Mouse (Mus musculus): ENCODE measurements at regions not wholly inside any gene's neighbourhood (a gene's known extent, or its start where the extent isn't known, plus 50 kb on each side); places are given as distances from the start of the nearest gene placed in this dataset.

- H3K4me3 ChIP-seq (ENCODE audit: low read depth, low read length), result no peak overlapping the region
- H3K27me3 ChIP-seq (ENCODE audit: control insufficient read depth, insufficient read depth, low read length), result no peaks in the 10 kb centered on the region
- no peak overlapping the region for H3K4me2 ChIP-seq
- no peaks in the 10 kb centered on the region for H3K36me3 ChIP-seq (ENCODE audit: control insufficient read depth, insufficient read depth, low read length)
- no peak for ATAC-seq (replicated peaks; ENCODE audit: insufficient number of reproducible peaks, low FRiP score, low TSS enrichment)
- no peak overlapping the region for H3K9ac ChIP-seq (ENCODE audit: low read depth, low read length)
- no peak overlapping the region for H3K27ac ChIP-seq (ENCODE audit: low read depth, low read length)
- WGBS (ENCODE audit: insufficient replicate concordance), result 70% methylated on average over 6 of the region's 6 CpGs
- no peaks in the 10 kb centered on the region for H3K9me3 ChIP-seq (replicated peaks; ENCODE audit: control insufficient read depth, low read length)
- H3K4me1 ChIP-seq (ENCODE audit: control insufficient read depth, insufficient read depth, low read length), result peaks cover 9% of the 10 kb centered on the region
Observed at GRCm38 (mm10) chr8:79487597-79487996, 88.3 kb upstream of the Smad1 start.

- Histone ChIP-seq H3K4me1 (ENCODE audit: control insufficient read depth, insufficient read depth, low read length) (no peaks in the 10 kb centered on the region), H3K27me3 (ENCODE audit: control insufficient read depth, insufficient read depth, low read length) (no peaks in the 10 kb centered on the region), H3K27ac (ENCODE audit: low read depth, low read length) (no peak overlapping the region), H3K9me3 (replicated peaks; ENCODE audit: control insufficient read depth, low read length) (no peaks in the 10 kb centered on the region), H3K4me3 (ENCODE audit: low read depth, low read length) (no peak overlapping the region), H3K9ac (ENCODE audit: low read depth, low read length) (no peak overlapping the region), H3K4me2 (no peak overlapping the region), H3K36me3 (ENCODE audit: control insufficient read depth, insufficient read depth, low read length) (no peaks in the 10 kb centered on the region)
- WGBS (ENCODE audit: insufficient replicate concordance), result 89% methylated on average over 8 of the region's 8 CpGs
- ATAC-seq (replicated peaks; ENCODE audit: insufficient number of reproducible peaks, low FRiP score, low TSS enrichment), result no peak
Observed at GRCm38 (mm10) chr8:79479326-79479725, 80.0 kb upstream of the Smad1 start.

- Histone ChIP-seq H3K27ac (ENCODE audit: low read depth, low read length) (no peak overlapping the region), H3K9me3 (replicated peaks; ENCODE audit: control insufficient read depth, low read length) (no peaks in the 10 kb centered on the region), H3K4me3 (ENCODE audit: low read depth, low read length) (no peak overlapping the region), H3K36me3 (ENCODE audit: control insufficient read depth, insufficient read depth, low read length) (no peaks in the 10 kb centered on the region), H3K4me1 (ENCODE audit: control insufficient read depth, insufficient read depth, low read length) (no peaks in the 10 kb centered on the region), H3K4me2 (no peak overlapping the region), H3K27me3 (ENCODE audit: control insufficient read depth, insufficient read depth, low read length) (no peaks in the 10 kb centered on the region), H3K9ac (ENCODE audit: low read depth, low read length) (no peak overlapping the region)
- 81% methylated on average over 5 of the region's 5 CpGs for WGBS (ENCODE audit: insufficient replicate concordance)
- ATAC-seq (replicated peaks; ENCODE audit: insufficient number of reproducible peaks, low FRiP score, low TSS enrichment), result no peak
Observed at GRCm38 (mm10) chr8:79476012-79476411, 76.7 kb upstream of the Smad1 start.

- Histone ChIP-seq H3K27ac (ENCODE audit: low read depth, low read length) (no peak overlapping the region), H3K9me3 (replicated peaks; ENCODE audit: control insufficient read depth, low read length) (no peaks in the 10 kb centered on the region), H3K4me1 (ENCODE audit: control insufficient read depth, insufficient read depth, low read length) (no peaks in the 10 kb centered on the region), H3K36me3 (ENCODE audit: control insufficient read depth, insufficient read depth, low read length) (no peaks in the 10 kb centered on the region), H3K4me2 (no peak overlapping the region), H3K27me3 (ENCODE audit: control insufficient read depth, insufficient read depth, low read length) (no peaks in the 10 kb centered on the region), H3K9ac (ENCODE audit: low read depth, low read length) (no peak overlapping the region), H3K4me3 (ENCODE audit: low read depth, low read length) (no peak overlapping the region)
- 64% methylated on average over 8 of the region's 8 CpGs for WGBS (ENCODE audit: insufficient replicate concordance)
- no peak for ATAC-seq (replicated peaks; ENCODE audit: insufficient number of reproducible peaks, low FRiP score, low TSS enrichment)
Observed at GRCm38 (mm10) chr8:79474679-79475078, 75.4 kb upstream of the Smad1 start.

- H3K4me3 ChIP-seq (ENCODE audit: low read depth, low read length), result no peak overlapping the region
- no peaks in the 10 kb centered on the region for H3K36me3 ChIP-seq (ENCODE audit: control insufficient read depth, insufficient read depth, low read length)
- H3K27me3 ChIP-seq (ENCODE audit: control insufficient read depth, insufficient read depth, low read length), result no peaks in the 10 kb centered on the region
- no peak overlapping the region for H3K4me2 ChIP-seq
- H3K27ac ChIP-seq (ENCODE audit: low read depth, low read length), result no peak overlapping the region
- ATAC-seq (replicated peaks; ENCODE audit: insufficient number of reproducible peaks, low FRiP score, low TSS enrichment), result no peak
- H3K9ac ChIP-seq (ENCODE audit: low read depth, low read length), result no peak overlapping the region
- H3K9me3 ChIP-seq (replicated peaks; ENCODE audit: control insufficient read depth, low read length), result no peaks in the 10 kb centered on the region
- 0 out of 2 replicates have a peak, but pooled peaks cover 4% of the 10 kb centered on the region for H3K4me1 ChIP-seq (ENCODE audit: control insufficient read depth, insufficient read depth, low read length)
Observed at GRCm38 (mm10) chr8:79452101-79452500, 52.8 kb upstream of the Smad1 start.

GRCm38 (mm10) chr8:79449453-79449852, 50.1 kb upstream of the Smad1 start:
- H3K27ac ChIP-seq (ENCODE audit: low read depth, low read length), result no peak overlapping the region
- H3K36me3 ChIP-seq (ENCODE audit: control insufficient read depth, insufficient read depth, low read length), result no peaks in the 10 kb centered on the region
- H3K4me2 ChIP-seq, result no peak overlapping the region
- WGBS (ENCODE audit: insufficient replicate concordance), result 84% methylated on average over 3 of the region's 3 CpGs
- H3K9ac ChIP-seq (ENCODE audit: low read depth, low read length), result no peak overlapping the region
- H3K9me3 ChIP-seq (replicated peaks; ENCODE audit: control insufficient read depth, low read length), result no peaks in the 10 kb centered on the region
- no peak for ATAC-seq (replicated peaks; ENCODE audit: insufficient number of reproducible peaks, low FRiP score, low TSS enrichment)
- no peak overlapping the region for H3K4me3 ChIP-seq (ENCODE audit: low read depth, low read length)
- no peaks in the 10 kb centered on the region for H3K27me3 ChIP-seq (ENCODE audit: control insufficient read depth, insufficient read depth, low read length)
- H3K4me1 ChIP-seq (ENCODE audit: control insufficient read depth, insufficient read depth, low read length), result 0 out of 2 replicates have a peak, but pooled peaks cover 4% of the 10 kb centered on the region

Data from heart, embryonic 11.5 days (tissue).